Comparison of ENCODE assay signal across 34 mouse cellular contexts in the genomic region with DNA sequence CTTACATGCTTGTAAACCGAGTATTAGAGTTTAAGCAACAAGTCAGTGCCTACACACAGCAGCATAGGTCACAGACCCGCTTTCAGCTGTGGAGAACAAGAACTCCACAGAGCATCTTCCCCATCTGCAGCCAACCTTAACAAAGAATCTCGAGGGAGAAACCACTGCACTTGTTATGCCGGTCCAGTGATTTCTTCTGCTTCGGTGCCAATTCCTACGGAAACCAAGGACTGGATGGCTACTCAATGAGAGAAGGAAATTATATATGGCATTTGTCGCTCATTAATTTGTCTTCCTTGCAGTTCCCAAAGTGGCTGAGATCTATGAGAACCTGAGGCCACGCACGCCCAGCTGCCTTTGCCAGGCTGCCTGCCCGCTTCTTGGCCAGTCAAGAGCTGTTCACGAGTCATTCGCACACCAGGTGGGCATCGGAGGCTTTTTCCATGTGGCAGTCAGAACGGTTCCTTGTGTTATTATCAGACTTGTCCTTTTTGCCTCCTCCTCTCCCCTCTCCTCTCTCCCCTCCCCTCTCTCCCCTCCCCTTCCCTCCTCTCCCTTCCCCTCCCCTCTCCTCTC. TPM values are rescaled to one million over a fixed set of nuclear protein-coding genes. Genes with fewer than 3 reads are reported as not detected.
DNase-seq lines count a peak whose midpoint lies in the region; ATAC-seq and TF ChIP-seq lines count a peak whose summit lies in the region.
"Had no signal": no experiment of that assay in that cellular context is flagged by ENCODE, and none has a peak within 500 bp of the region (broad histone marks: within the 10 kb centered on the region; RNA-seq: fewer than 3 reads in every experiment).

No protein-coding gene starts in this region.

- no peak overlapping the region for H3K27ac ChIP-seq in heart, embryonic 11.5 days (ENCODE audit: low read depth, low read length)
- H3K27ac ChIP-seq in forebrain, postnatal 0 days (ENCODE audit: low read depth, low read length) = no peak overlapping the region
- H3K27ac ChIP-seq: embryonic facial prominence, embryonic 12.5 days; gastrocnemius, adult 2 months; heart, embryonic 10.5 days; layer of hippocampus, adult 2 months; limb, embryonic 12.5 days; macrophage had no signal

- H3K36me3 ChIP-seq in heart, embryonic 11.5 days (ENCODE audit: control insufficient read depth, insufficient read depth, low read length) = no peaks in the 10 kb centered on the region
- no peaks in the 10 kb centered on the region for H3K36me3 ChIP-seq in forebrain, postnatal 0 days (ENCODE audit: insufficient read depth)
- H3K36me3 ChIP-seq: embryonic facial prominence, embryonic 12.5 days; heart, embryonic 10.5 days; limb, embryonic 12.5 days had no signal

- no peak overlapping the region for H3K4me3 ChIP-seq in heart, embryonic 11.5 days (ENCODE audit: low read depth, low read length)
- no peak overlapping the region for H3K4me3 ChIP-seq in forebrain, postnatal 0 days (ENCODE audit: low read depth, low read length)
- H3K4me3 ChIP-seq: embryonic facial prominence, embryonic 12.5 days; erythroblast, embryonic 14.5 days; gastrocnemius, adult 2 months; heart, embryonic 10.5 days; layer of hippocampus, adult 2 months; limb, embryonic 12.5 days had no signal

- H3K4me1 ChIP-seq in heart, embryonic 11.5 days (ENCODE audit: control insufficient read depth, insufficient read depth, low read length) = peaks cover 11% of the 10 kb centered on the region
- H3K4me1 ChIP-seq in forebrain, postnatal 0 days (ENCODE audit: insufficient read depth) = 0 out of 2 replicates have a peak, but pooled peaks cover 3% of the 10 kb centered on the region
- H3K4me1 ChIP-seq: embryonic facial prominence, embryonic 12.5 days; limb, embryonic 12.5 days had no signal

- H3K9ac ChIP-seq in heart, embryonic 11.5 days (ENCODE audit: low read depth, low read length) = no peak overlapping the region
- no peak overlapping the region for H3K9ac ChIP-seq in forebrain, postnatal 0 days
- H3K9ac ChIP-seq: embryonic facial prominence, embryonic 12.5 days; limb, embryonic 12.5 days; liver, postnatal 0 days had no signal

- no peak for TF ChIP-seq CTCF in forebrain, postnatal 0 days (IDR thresholded peaks at IDR 0.05; ENCODE audit: low read depth)

- H3K9me3 ChIP-seq in heart, embryonic 11.5 days (replicated peaks; ENCODE audit: control insufficient read depth, low read length) = no peaks in the 10 kb centered on the region
- H3K9me3 ChIP-seq in forebrain, postnatal 0 days (ENCODE audit: low read length) = no peaks in the 10 kb centered on the region
- H3K9me3 ChIP-seq: embryonic facial prominence, embryonic 12.5 days; heart, embryonic 10.5 days; limb, embryonic 12.5 days had no signal

- ATAC-seq in cerebellum, adult (ENCODE audit: insufficient number of reproducible peaks, low FRiP score, low TSS enrichment) = no peak
- ATAC-seq in heart, embryonic 11.5 days (replicated peaks; ENCODE audit: insufficient number of reproducible peaks, low FRiP score, low TSS enrichment) = no peak
- peak; percentile 42 for ATAC-seq in forebrain, postnatal 0 days
- ATAC-seq: hindbrain, embryonic 16.5 days; intestine, embryonic 16.5 days; liver, postnatal 0 days; lung, postnatal 0 days had no signal

- no peaks in the 10 kb centered on the region for H3K27me3 ChIP-seq in heart, embryonic 11.5 days (ENCODE audit: control insufficient read depth, insufficient read depth, low read length)
- no peaks in the 10 kb centered on the region for H3K27me3 ChIP-seq in forebrain, postnatal 0 days (ENCODE audit: insufficient read depth, low read length)
- H3K27me3 ChIP-seq: embryonic facial prominence, embryonic 12.5 days; limb, embryonic 12.5 days had no signal

- H3K4me2 ChIP-seq in heart, embryonic 11.5 days = no peak overlapping the region
- H3K4me2 ChIP-seq in forebrain, postnatal 0 days (ENCODE audit: low read depth) = no peak overlapping the region
- H3K4me2 ChIP-seq: embryonic facial prominence, embryonic 12.5 days; limb, embryonic 12.5 days; liver, embryonic 11.5 days had no signal

- peak; percentile 11 to 57 for DNase-seq in cerebellum, postnatal 25 days
- peak; percentile 53 for DNase-seq in heart, adult 11 months
- DNase-seq in Muller cell, postnatal 12 days (ENCODE audit: inconsistent ontology term) = peak; percentile 75
- DNase-seq in forebrain, postnatal 0 days = peak; percentile 21
- DNase-seq in thymus, postnatal 25 days = no peak
- no peak for DNase-seq in heart, adult 9 months (ENCODE audit: low spot score in 2 of 2)
- DNase-seq: adrenal gland, postnatal 25 days; B cell, adult 2 months; gastrocnemius, adult 2 months; kidney, adult 9 months; kidney, postnatal 14 days; liver, postnatal 0 days; thymus, postnatal 36 days had no signal

- 84% methylated on average over 14 of the region's 14 CpGs for WGBS in heart, embryonic 11.5 days (ENCODE audit: insufficient replicate concordance)
- 38% methylated on average over 14 of the region's 14 CpGs for WGBS in forebrain, postnatal 0 days

RNA-seq across cellular contexts. Expression of a gene that starts 30.3 kb away (rescaled TPM):
- 0.37 and 0.66 TPM in 2 replicates for polyA plus RNA-seq in heart, embryonic 11.5 days (2014; fragmentation: Nextera tagmentation; extraction: Ambion mirVana)
- 1.00 and 4.5 TPM in 2 replicates for total RNA-seq in forebrain, postnatal 0 days (2014; rRNA removed)
- 0.25 and 0.54 TPM in 2 replicates for polyA plus RNA-seq in forebrain, postnatal 0 days (2015; fragmentation: Nextera tagmentation; extraction: Ambion mirVana)
- polyA plus RNA-seq: erythroblast, embryonic 14.5 days had no signal

RNA-seq across cellular contexts. Expression of a gene that starts 43.4 kb away (rescaled TPM):
- polyA plus RNA-seq in heart, embryonic 11.5 days (2014; fragmentation: Nextera tagmentation; extraction: Ambion mirVana) = not detected in 2 replicates
- 0.52 TPM in 1 of 2 replicates, not detected in the other for total RNA-seq in forebrain, postnatal 0 days (2014; rRNA removed)
- polyA plus RNA-seq in forebrain, postnatal 0 days (2015; fragmentation: Nextera tagmentation; extraction: Ambion mirVana) = not detected in 2 replicates
- total RNA-seq: adrenal gland, postnatal 25 days; hematopoietic stem cell, adult 5-6 weeks; layer of hippocampus, adult 2 months; layer of hippocampus, postnatal 25 days; left cerebral cortex, postnatal 10 days; monocyte, adult 5-6 weeks had no signal
- polyA plus RNA-seq: cerebellum, adult 2 months; cortical plate, adult 2 months; erythroblast, embryonic 14.5 days; frontal cortex, adult 2 months; heart, postnatal 0 days; hindbrain, embryonic 16.5 days; intestine, embryonic 16.5 days; liver, embryonic 11.5 days; liver, postnatal 0 days; lung, postnatal 0 days; macrophage; stomach, embryonic 14.5 days had no signal

Comparison
In these comparisons a context has a peak if more than half of its experiments do, and no peak if none do; other contexts are left out.
1. DNase-seq: peak in cerebellum, postnatal 25 days (2 of 2), heart, adult 11 months (single experiment), Muller cell, postnatal 12 days (single experiment) and forebrain, postnatal 0 days (single experiment); none in thymus, postnatal 25 days (single experiment) and heart, adult 9 months (0 of 2).